Mouse (Mus musculus) heart, embryonic 13.5 days (tissue): ENCODE results near the gene Slc43a2. TPM values are rescaled to one million over a fixed set of nuclear protein-coding genes. Genes with fewer than 3 reads are reported as not detected.

ENCODE experiments used
- ATAC-seq: fragments of 200-750 bp; cut with Nextera tagmentation; 2 replicates; pipeline ENCODE4 v1.8.0; 2017; ENCODE audit warnings: moderate TSS enrichment; ENCODE audit not compliant: insufficient number of reproducible peaks, low FRiP score, low TSS enrichment; ENCODE audit errors: extremely low read depth
- H3K27ac ChIP-seq: fragments of 300-500 bp; sonication (generic); replicated peaks from 2 replicates; pipeline ENCODE4 v1.5.1; 2015; ENCODE audit warnings: moderate library complexity, mild to moderate bottlenecking, inconsistent platforms
- H3K27me3 ChIP-seq: fragments of 300-500 bp; sonication (generic); replicated peaks from 2 replicates; pipeline ENCODE4 v1.6.1; 2015; ENCODE audit warnings: mild to moderate bottlenecking, inconsistent platforms
- H3K36me3 ChIP-seq: fragments of 300-500 bp; sonication (generic); 2 replicates; pipeline ENCODE4 v1.6.1; 2015; ENCODE audit warnings: mild to moderate bottlenecking, inconsistent platforms
- H3K4me1 ChIP-seq: fragments of 300-500 bp; sonication (generic); 2 replicates; pipeline ENCODE4 v1.6.1; 2015; ENCODE audit warnings: inconsistent platforms
- H3K4me2 ChIP-seq: fragments of 300-500 bp; sonication (generic); 2 replicates; pipeline ENCODE4 v1.6.1; 2015; ENCODE audit warnings: inconsistent platforms, mild to moderate bottlenecking, moderate library complexity
- H3K4me3 ChIP-seq: fragments of 300-500 bp; sonication (generic); 2 replicates; pipeline ENCODE4 v1.5.1; 2015; ENCODE audit warnings: moderate library complexity, mild to moderate bottlenecking, inconsistent platforms
- H3K9ac ChIP-seq: fragments of 300-500 bp; sonication (generic); 2 replicates; pipeline ENCODE4 v1.6.1; 2015; ENCODE audit warnings: inconsistent platforms, mild to moderate bottlenecking, moderate library complexity
- H3K9me3 ChIP-seq: fragments of 300-500 bp; sonication (generic); 2 replicates; pipeline ENCODE4 v1.6.1; 2016; ENCODE audit warnings: inconsistent platforms
- WGBS: fragments of 180-500 bp; shearing (Covaris S2); methylation state at CpG from one replicate; pipeline ENCODE4 v1.1.7; 2015; ENCODE audit warnings: mixed read lengths; 5-methylcytosine and 5-hydroxymethylcytosine counted together
- polyA plus RNA-seq: library from polyadenylated mRNA; unstranded; fragments of >200 nt; fragmentation: Nextera tagmentation; extraction: Ambion mirVana; gene quantifications from 2 replicates; pipeline ENCODE4 v1.2.1, GENCODE M21; 2015

The Slc43a2 gene
- polyA plus RNA-seq, 1 experiment from 2014 or later = 3.6 TPM

GRCm38 (mm10) chr11:75566276-75567196 lies 35.0 kb downstream of the Slc43a2 start:
- H3K36me3 ChIP-seq = peaks cover 8% of the 10 kb centered on the region; the same call in 1 of the 2 replicates
- H3K4me1 ChIP-seq = peaks cover 59% of the 10 kb centered on the region
- H3K9me3 ChIP-seq = no peaks in the 10 kb centered on the region
- ATAC-seq = peak; percentile 34; the same call in 1 of the 2 replicates
- no peak overlapping the region for H3K4me3 ChIP-seq
- H3K9ac ChIP-seq = no peak overlapping the region
- 0 out of 2 replicates have a peak overlapping the region, but pooled peaks have one; percentile 30 for H3K4me2 ChIP-seq
- H3K27ac ChIP-seq = no peak overlapping the region
- H3K27me3 ChIP-seq = peaks cover 46% of the 10 kb centered on the region
- WGBS = 43% methylated on average over 13 of the region's 13 CpGs

- ATAC-seq = no peak
- H3K9ac ChIP-seq = peak overlapping the region; percentile 8; the same call in 1 of the 2 replicates
- peaks cover 52% of the 10 kb centered on the region for H3K27me3 ChIP-seq
- H3K4me1 ChIP-seq = peaks cover 62% of the 10 kb centered on the region
- H3K27ac ChIP-seq = no peak overlapping the region
- WGBS = 28% methylated on average over 9 of the region's 9 CpGs
- 0 out of 2 replicates have a peak overlapping the region, but pooled peaks have one; percentile 30 for H3K4me2 ChIP-seq
- peaks cover 8% of the 10 kb centered on the region; the same call in 1 of the 2 replicates for H3K36me3 ChIP-seq
- no peaks in the 10 kb centered on the region for H3K9me3 ChIP-seq
- H3K4me3 ChIP-seq = no peak overlapping the region
Measured at GRCm38 (mm10) chr11:75567346-75568114, 36.0 kb downstream of the Slc43a2 start.

- peaks cover 48% of the 10 kb centered on the region for H3K27me3 ChIP-seq
- WGBS = 70% methylated on average over 6 of the region's 6 CpGs
- peaks cover 8% of the 10 kb centered on the region; the same call in 1 of the 2 replicates for H3K36me3 ChIP-seq
- H3K4me3 ChIP-seq = no peak overlapping the region
- no peak overlapping the region for H3K27ac ChIP-seq
- H3K9me3 ChIP-seq = no peaks in the 10 kb centered on the region
- 0 out of 2 replicates have a peak overlapping the region, but pooled peaks have one; percentile 8 for H3K9ac ChIP-seq
- no peak for ATAC-seq
- H3K4me1 ChIP-seq = peaks cover 62% of the 10 kb centered on the region
- H3K4me2 ChIP-seq = no peak overlapping the region
Measured at GRCm38 (mm10) chr11:75568115-75568511, 36.6 kb downstream of the Slc43a2 start.

GRCm38 (mm10) chr11:75568962-75569361 lies 37.5 kb downstream of the Slc43a2 start:
- Histone ChIP-seq H3K36me3 (peaks cover 8% of the 10 kb centered on the region; the same call in 1 of the 2 replicates), H3K4me1 (peaks cover 55% of the 10 kb centered on the region), H3K4me3 (no peak overlapping the region), H3K27ac (no peak overlapping the region), H3K4me2 (no peak overlapping the region), H3K27me3 (peaks cover 49% of the 10 kb centered on the region), H3K9ac (no peak overlapping the region), H3K9me3 (no peaks in the 10 kb centered on the region)
- no peak for ATAC-seq
- WGBS = 89% methylated on average over 12 of the region's 12 CpGs

- WGBS = 89% methylated on average over 17 of the region's 17 CpGs
- Histone ChIP-seq H3K4me1 (peaks cover 41% of the 10 kb centered on the region), H3K27me3 (peaks cover 56% of the 10 kb centered on the region)
Measured at GRCm38 (mm10) chr11:75570375-75571125, 39.1 kb downstream of the Slc43a2 start.

GRCm38 (mm10) chr11:75571126-75571990 lies 39.9 kb downstream of the Slc43a2 start:
- Histone ChIP-seq H3K4me3 (no peak overlapping the region), H3K4me2 (no peak overlapping the region), H3K4me1 (peaks cover 33% of the 10 kb centered on the region), H3K27me3 (peaks cover 56% of the 10 kb centered on the region), H3K9me3 (no peaks in the 10 kb centered on the region), H3K27ac (no peak overlapping the region), H3K9ac (no peak overlapping the region), H3K36me3 (peaks cover 8% of the 10 kb centered on the region; the same call in 1 of the 2 replicates)
- no peak for ATAC-seq
- 70% methylated on average over 14 of the region's 14 CpGs for WGBS

More at GRCm38 (mm10) chr11:75570375-75571125, 39.1 kb downstream of the Slc43a2 start:
- ATAC-seq = no peak
- no peak overlapping the region for H3K4me2 ChIP-seq
- H3K9me3 ChIP-seq = no peaks in the 10 kb centered on the region
- no peak overlapping the region for H3K4me3 ChIP-seq
- H3K36me3 ChIP-seq = peaks cover 8% of the 10 kb centered on the region; the same call in 1 of the 2 replicates
- no peak overlapping the region for H3K27ac ChIP-seq
- H3K9ac ChIP-seq = no peak overlapping the region

- H3K36me3 ChIP-seq = peaks cover 8% of the 10 kb centered on the region; the same call in 1 of the 2 replicates
- H3K4me2 ChIP-seq = peak overlapping the region; percentile 4; the same call in 1 of the 2 replicates
- 31% methylated on average over 10 of the region's 10 CpGs for WGBS
- no peak for ATAC-seq
- no peaks in the 10 kb centered on the region for H3K9me3 ChIP-seq
- peaks cover 23% of the 10 kb centered on the region for H3K4me1 ChIP-seq
- no peak overlapping the region for H3K4me3 ChIP-seq
- peaks cover 56% of the 10 kb centered on the region for H3K27me3 ChIP-seq
- no peak overlapping the region for H3K27ac ChIP-seq
- peak overlapping the region; percentile 34 for H3K9ac ChIP-seq
Measured at GRCm38 (mm10) chr11:75572301-75572791, 40.9 kb downstream of the Slc43a2 start.

GRCm38 (mm10) chr11:75572854-75573650 lies 41.6 kb downstream of the Slc43a2 start:
- H3K4me1 ChIP-seq = peaks cover 16% of the 10 kb centered on the region
- peaks cover 8% of the 10 kb centered on the region; the same call in 1 of the 2 replicates for H3K36me3 ChIP-seq
- peak overlapping the region; percentile 38 for H3K27ac ChIP-seq
- H3K4me3 ChIP-seq = no peak overlapping the region
- H3K4me2 ChIP-seq = peak overlapping the region; percentile 4
- H3K9me3 ChIP-seq = no peaks in the 10 kb centered on the region
- peaks cover 53% of the 10 kb centered on the region for H3K27me3 ChIP-seq
- ATAC-seq = peak; percentile 62
- H3K9ac ChIP-seq = peak overlapping the region; percentile 34
- 13% methylated on average over 12 of the region's 12 CpGs for WGBS

GRCm38 (mm10) chr11:75574378-75575123 lies 43.1 kb downstream of the Slc43a2 start:
- no peaks in the 10 kb centered on the region for H3K36me3 ChIP-seq
- no peak overlapping the region for H3K4me3 ChIP-seq
- no peak for ATAC-seq
- peaks cover 38% of the 10 kb centered on the region for H3K27me3 ChIP-seq
- H3K9ac ChIP-seq = no peak overlapping the region
- 75% methylated on average over 5 of the region's 5 CpGs for WGBS
- no peak overlapping the region for H3K27ac ChIP-seq
- H3K4me1 ChIP-seq = peaks cover 15% of the 10 kb centered on the region
- no peaks in the 10 kb centered on the region for H3K9me3 ChIP-seq
- no peak overlapping the region for H3K4me2 ChIP-seq
